In the genomic region with DNA sequence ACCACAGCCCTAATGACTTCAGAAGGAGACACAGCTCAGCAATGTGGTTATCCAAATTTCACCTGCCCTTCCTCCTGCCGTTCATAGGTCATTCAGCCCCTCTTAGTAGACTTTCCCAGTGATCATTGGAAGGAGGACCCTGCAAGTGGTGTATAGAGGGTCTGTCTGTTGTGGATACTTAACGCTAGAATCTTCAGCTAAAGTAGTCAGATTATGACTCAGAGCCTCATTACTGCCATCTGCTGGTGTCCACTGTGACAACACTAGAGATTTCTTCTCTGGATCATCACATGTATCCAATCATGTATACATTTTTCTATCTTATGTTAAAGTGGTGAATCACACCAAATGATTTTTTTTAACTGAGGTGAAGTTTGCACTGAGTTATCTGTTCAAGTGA, we compare ENCODE assay signal across 8 mouse cellular contexts. TPM values are rescaled to one million over a fixed set of nuclear protein-coding genes. Genes with fewer than 3 reads are reported as not detected.
DNase-seq lines count a peak whose midpoint lies in the region; ATAC-seq and TF ChIP-seq lines count a peak whose summit lies in the region.

No protein-coding gene starts in this region.

- TF ChIP-seq CTCF in left cerebral cortex, adult 2 months (IDR thresholded peaks at IDR 0.05): peak; percentile 81

- intact Hi-C loops in left cerebral cortex, adult 2 months (cut with DNase I): loop anchor here (2.0 to 5.0 kb wide), 2 partner anchors 241 to 376 kb away; no protein-coding TSS in a partner anchor

- H3K4me2 ChIP-seq in midbrain, embryonic 14.5 days (ENCODE audit: low read length): no peak overlapping the region

- H3K36me3 ChIP-seq in ES-E14 (ENCODE audit: control insufficient read depth, insufficient read depth, low read length, poor library complexity, severe bottlenecking): no peaks in the 10 kb centered on the region
- no peaks in the 10 kb centered on the region for H3K36me3 ChIP-seq in midbrain, embryonic 14.5 days (ENCODE audit: control insufficient read depth, insufficient read depth, low read length)

- no peak overlapping the region for H3K27ac ChIP-seq in ES-E14 (ENCODE audit: insufficient read depth, low read depth, low read length, poor library complexity, severe bottlenecking)
- no peak overlapping the region for H3K27ac ChIP-seq in left cerebral cortex, adult 2 months
- H3K27ac ChIP-seq in midbrain, embryonic 14.5 days (replicated peaks; ENCODE audit: low read depth, low read length): no peak overlapping the region

- H3K9ac ChIP-seq in ES-E14 (ENCODE audit: insufficient read depth, low read depth, low read length, poor library complexity, severe bottlenecking): no peak overlapping the region
- no peak overlapping the region for H3K9ac ChIP-seq in midbrain, embryonic 14.5 days (replicated peaks; ENCODE audit: low read length)

- no peak overlapping the region for H3K4me3 ChIP-seq in ES-E14 (ENCODE audit: insufficient read depth in 1 of 2, low read depth in 1 of 2, low read length in 2 of 2, poor library complexity in 1 of 2, severe bottlenecking in 1 of 2)
- no peak overlapping the region for H3K4me3 ChIP-seq in left cerebral cortex, adult 2 months
- no peak overlapping the region for H3K4me3 ChIP-seq in midbrain, embryonic 14.5 days (replicated peaks; ENCODE audit: low read depth, low read length)

- in situ Hi-C loops in ES-E14 (cut with MboI; ENCODE audit: low sequenced_read_pairs in 2 of 2, unreplicated experiment in 2 of 2): no loop called here

- WGBS in midbrain, embryonic 14.5 days: 23% methylated on average over 2 of the region's 2 CpGs

- H3K9me3 ChIP-seq in ES-E14 (ENCODE audit: control insufficient read depth, insufficient read depth, low read depth, low read length): no peaks in the 10 kb centered on the region
- H3K9me3 ChIP-seq in midbrain, embryonic 14.5 days (ENCODE audit: control insufficient read depth, low read length): no peaks in the 10 kb centered on the region

- ATAC-seq in granulocyte monocyte progenitor cell, adult 5-6 weeks (replicated peaks; ENCODE audit: poor library complexity, severe bottlenecking): peak; percentile 70
- ATAC-seq in midbrain, embryonic 14.5 days (ENCODE audit: low FRiP score, low TSS enrichment): no peak

- no peaks in the 10 kb centered on the region for H3K27me3 ChIP-seq in midbrain, embryonic 14.5 days (ENCODE audit: control insufficient read depth, insufficient read depth, low read length)

- peak; percentile 57 to 72 for DNase-seq in left cerebral cortex, adult 18-20 months (ENCODE audit: low spot score in 2 of 2)
- no peak for DNase-seq in left cerebral cortex, adult 11 months (ENCODE audit: low spot score)
- DNase-seq in ES-E14 (ENCODE audit: low read depth, low spot score): peak; percentile 45
- peak; percentile 56 to 70 for DNase-seq in adrenal gland, postnatal 36 days
- DNase-seq in left cerebral cortex, adult 2 months (ENCODE audit: extremely low spot score in 1 of 2, low spot score in 2 of 2): peak; percentile 45 to 52
- peak; percentile 89 for DNase-seq in midbrain, embryonic 14.5 days
- DNase-seq in ovary, postnatal 36 days (ENCODE audit: low spot score): no peak

- H3K4me1 ChIP-seq in ES-E14 (ENCODE audit: control insufficient read depth in 2 of 2, insufficient read depth in 2 of 2, low read length in 2 of 2, poor library complexity in 1 of 2): no peaks in the 10 kb centered on the region
- 0 out of 2 replicates have a peak, but pooled peaks cover 4% of the 10 kb centered on the region for H3K4me1 ChIP-seq in midbrain, embryonic 14.5 days (ENCODE audit: control insufficient read depth, insufficient read depth, low read length)

TF ChIP-seq in ES-E14, 5 proteins besides CTCF, POLR2A, EP300 and RAD21:
- no peak for TF ChIP-seq ZNF384 (IDR thresholded peaks at IDR 0.05; ENCODE audit: low read depth, low read length)
- no peak for TF ChIP-seq MAFK (IDR thresholded peaks at IDR 0.05; ENCODE audit: insufficient read depth, low read depth, low read length)
- TF ChIP-seq HCFC1 (IDR thresholded peaks at IDR 0.05; ENCODE audit: borderline replicate concordance, insufficient read depth, low read length): no peak
TF ChIP-seq in ES-E14: peak in this region for 0.

RNA-seq across cellular contexts. Expression of a gene that starts 9.4 kb away (rescaled TPM):
- total RNA-seq in left cerebral cortex, adult 18-20 months (2021): 10 to 100 TPM; 18.4 to 19.3 TPM
- 4.8 and 6.6 TPM in 2 replicates for total RNA-seq in ES-E14 (2012; rRNA removed)
- total RNA-seq in adrenal gland, postnatal 36 days (2021): 10 to 100 TPM; 26.8 to 56.0 TPM
- total RNA-seq in granulocyte monocyte progenitor cell, adult 5-6 weeks (2014; fragmentation: Nextera tagmentation): 5.7 and 8.4 TPM in 2 replicates
- total RNA-seq in granulocyte monocyte progenitor cell, adult 5-6 weeks (2017): 1.6 and 6.2 TPM in 2 replicates
- 10 to 100 TPM; 18.6 to 19.2 TPM for total RNA-seq in left cerebral cortex, adult 2 months (2021)
- polyA plus RNA-seq in midbrain, embryonic 14.5 days (2014; fragmentation: Nextera tagmentation; extraction: Ambion mirVana): 6.5 and 9.9 TPM in 2 replicates

RNA-seq across cellular contexts. Expression of a gene that starts 28.0 kb away (rescaled TPM):
- total RNA-seq in left cerebral cortex, adult 18-20 months (2021): 100 to 1,000 TPM; 618 to 657 TPM
- 26.8 and 46.0 TPM in 2 replicates for total RNA-seq in ES-E14 (2012; rRNA removed)
- total RNA-seq in adrenal gland, postnatal 36 days (2021): 100 to 1,000 TPM; 421 to 431 TPM
- 91.7 and 101 TPM in 2 replicates for total RNA-seq in granulocyte monocyte progenitor cell, adult 5-6 weeks (2014; fragmentation: Nextera tagmentation)
- total RNA-seq in granulocyte monocyte progenitor cell, adult 5-6 weeks (2017): 77.3 and 83.9 TPM in 2 replicates
- 100 to 1,000 TPM; 572 to 615 TPM for total RNA-seq in left cerebral cortex, adult 2 months (2021)
- polyA plus RNA-seq in midbrain, embryonic 14.5 days (2014; fragmentation: Nextera tagmentation; extraction: Ambion mirVana): 494 and 582 TPM in 2 replicates

Comparison
In these comparisons a context has a peak if more than half of its experiments do, and no peak if none do; other contexts are left out.
1. DNase-seq: peak in left cerebral cortex, adult 18-20 months (2 of 2), ES-E14 (single experiment), adrenal gland, postnatal 36 days (2 of 2), left cerebral cortex, adult 2 months (2 of 2) and midbrain, embryonic 14.5 days (single experiment); none in left cerebral cortex, adult 11 months (single experiment) and ovary, postnatal 36 days (single experiment).